Mouse (Mus musculus) ES-E14 (cell line): Measurements from ENCODE around the gene Gm11042. TPM values are rescaled to one million over a fixed set of nuclear protein-coding genes. Genes with fewer than 3 reads are reported as not detected.
A peak's percentile ranks its signal among the peaks of the same experiment; 100 is the strongest.

ENCODE experiments used
- DNase-seq: peaks from one replicate; pipeline ENCODE4 v3.0.0-alpha.2; 2013; ENCODE audit warnings: low read depth, low spot score
- H3K27ac ChIP-seq: 2 replicates; pipeline ENCODE4 v1.5.1; 2012; ENCODE audit warnings: low read depth, mild to moderate bottlenecking, low read length, moderate library complexity, mixed read lengths; ENCODE audit not compliant: poor library complexity, insufficient read depth, severe bottlenecking
- H3K36me3 ChIP-seq: 2 replicates; pipeline ENCODE4 v1.6.1; 2012; ENCODE audit warnings: mild to moderate bottlenecking, low read length, moderate library complexity, mixed read lengths; ENCODE audit not compliant: control insufficient read depth, poor library complexity, insufficient read depth, severe bottlenecking
- H3K4me1 ChIP-seq, 2 experiments: fragments of 150-350 bp in 1 of 2; sonication (generic) in 1 of 2; 2 replicates each; pipeline ENCODE4 v1.6.1; 2012; ENCODE audit warnings: low read length in 2 of 2, mild to moderate bottlenecking in 1 of 2, mixed read lengths in 1 of 2; ENCODE audit not compliant: control insufficient read depth in 2 of 2, insufficient read depth in 2 of 2, poor library complexity in 1 of 2
- H3K4me3 ChIP-seq, 2 experiments: fragments of 150-350 bp in 1 of 2; sonication (generic) in 1 of 2; 2 replicates each; pipeline ENCODE4 v1.5.1; 2012; ENCODE audit warnings: low read length in 2 of 2, low read depth in 1 of 2, mild to moderate bottlenecking in 1 of 2, mixed read lengths in 1 of 2; ENCODE audit not compliant: insufficient read depth in 1 of 2, poor library complexity in 1 of 2, severe bottlenecking in 1 of 2
- H3K9ac ChIP-seq: 2 replicates; pipeline ENCODE4 v1.6.1; 2012; ENCODE audit warnings: low read depth, mild to moderate bottlenecking, low read length, mixed read lengths; ENCODE audit not compliant: poor library complexity, insufficient read depth, severe bottlenecking
- H3K9me3 ChIP-seq: fragments of 150-350 bp; sonication (generic); 2 replicates; pipeline ENCODE4 v1.6.1; 2012; ENCODE audit warnings: low read depth, mild to moderate bottlenecking, low read length; ENCODE audit not compliant: control insufficient read depth, insufficient read depth
- CHD2 ChIP-seq: IDR thresholded peaks from 2 replicates; pipeline ENCODE4 v1.6.1; 2014; ENCODE audit warnings: mild to moderate bottlenecking, low read depth, low read length, inconsistent platforms
- HCFC1 ChIP-seq: IDR thresholded peaks from 2 replicates; pipeline ENCODE4 v1.6.1; 2012; ENCODE audit warnings: low read length, inconsistent platforms, borderline replicate concordance; ENCODE audit not compliant: insufficient read depth
- MAFK ChIP-seq: IDR thresholded peaks from 2 replicates; pipeline ENCODE4 v1.6.1; 2014; ENCODE audit warnings: mild to moderate bottlenecking, low read depth, low read length, inconsistent platforms; ENCODE audit not compliant: insufficient read depth
- ZC3H11A ChIP-seq: IDR thresholded peaks from 2 replicates; pipeline ENCODE4 v1.6.1; 2012; ENCODE audit warnings: low read depth, mild to moderate bottlenecking, inconsistent platforms, low read length, borderline replicate concordance
- ZNF384 ChIP-seq: IDR thresholded peaks from 2 replicates; pipeline ENCODE4 v1.6.1; 2012; ENCODE audit warnings: low read depth, low read length, inconsistent platforms
- in situ Hi-C, 2 experiments: fragments of 600-800 bp; cut with MboI; formaldehyde crosslinking; loops; one replicate each; pipeline ENCODE4 v1.15.1; 2025; ENCODE audit warnings: low sequenced_read_pairs in 2 of 2, inconsistent platforms in 1 of 2; ENCODE audit not compliant: unreplicated experiment in 2 of 2
- total RNA-seq: library from RNA; depleted of rRNA; stranded (reverse); fragments of 300-350 nt; gene quantifications from 2 replicates; pipeline ENCODE4 v1.2.3, GENCODE M21; 2012

The Gm11042 gene
- total RNA-seq, 1 experiment = not detected

DNA sequence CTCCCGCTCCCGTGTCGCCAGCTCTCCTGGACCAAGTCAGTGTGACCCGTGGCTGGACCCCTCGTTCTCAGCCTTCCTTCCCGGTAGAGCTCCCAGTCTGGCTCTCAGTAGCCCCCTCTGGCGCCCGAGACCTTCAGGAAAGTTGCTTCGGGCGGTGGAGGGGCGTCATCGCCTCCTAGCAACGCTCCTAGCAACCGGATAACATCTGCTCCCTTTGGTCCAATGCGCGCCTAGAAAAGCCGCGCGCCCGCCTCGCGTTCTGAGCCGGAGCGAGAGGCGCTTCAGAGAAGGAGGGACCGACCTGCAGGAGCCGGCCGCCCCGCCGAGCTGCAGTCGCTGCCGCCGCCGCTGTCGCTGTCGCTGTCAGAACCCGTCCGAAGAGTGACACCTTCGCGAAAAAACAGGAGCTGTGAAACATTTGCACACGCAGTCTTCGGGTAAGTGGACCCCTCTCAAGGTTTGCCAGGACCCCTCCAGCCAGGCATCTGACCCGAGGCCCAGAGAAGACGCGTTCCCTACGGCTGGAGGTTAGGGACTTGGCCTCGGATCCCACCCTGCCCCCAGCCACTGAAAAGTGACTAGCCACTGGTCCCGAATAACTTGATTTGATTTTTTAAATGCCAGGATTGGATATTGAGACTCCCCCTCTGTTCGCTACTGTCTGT is 32.0 kb downstream of the Gm11042 start:
- Histone ChIP-seq H3K27ac (no peak overlapping the region), H3K4me1 (no peaks in the 10 kb centered on the region), H3K36me3 (no peaks in the 10 kb centered on the region), H3K9me3 (no peaks in the 10 kb centered on the region), H3K9ac (peak overlapping the region; percentile 45), H3K4me3 (peak overlapping the region; percentile 48 to 54)
- in situ Hi-C loops = loop anchor here in 1 of 2 experiments (25.0 kb wide), 1 partner anchor 572 kb away; no protein-coding TSS in a partner anchor
- DNase-seq = peak; percentile 90
- no peak for TF ChIP-seq HCFC1
- TF ChIP-seq ZC3H11A = no peak
- no peak for TF ChIP-seq ZNF384
- TF ChIP-seq MAFK = no peak
- TF ChIP-seq CHD2 = no peak

DNA sequence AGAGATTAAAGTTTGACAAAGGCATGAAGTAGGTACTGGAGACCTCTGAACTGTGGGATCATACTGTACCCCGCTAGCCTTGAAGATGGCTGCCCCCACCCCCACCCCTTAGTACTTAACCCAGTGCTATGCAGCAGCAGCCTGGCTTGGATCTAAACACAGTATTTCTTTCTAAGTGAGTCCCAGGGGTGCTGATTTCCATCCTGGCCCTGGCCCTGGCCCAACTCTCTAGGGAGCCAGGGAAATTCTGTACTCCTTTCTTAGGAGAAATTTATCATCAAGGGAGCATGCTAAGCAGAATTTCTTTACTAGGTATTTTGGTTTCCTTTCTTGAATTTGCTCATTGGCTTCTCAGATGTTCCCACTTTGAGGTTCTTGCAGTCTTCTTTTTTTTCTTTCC is 33.3 kb downstream of the Gm11042 start:
- H3K9me3 ChIP-seq = no peaks in the 10 kb centered on the region
- no peak overlapping the region for H3K27ac ChIP-seq
- no peak overlapping the region for H3K9ac ChIP-seq
- H3K4me1 ChIP-seq = no peaks in the 10 kb centered on the region
- H3K4me3 ChIP-seq = no peak overlapping the region
- TF ChIP-seq HCFC1 (no peak), CHD2 (no peak), ZNF384 (no peak), ZC3H11A (no peak)
- DNase-seq = no peak
- in situ Hi-C loops = loop anchor here in 1 of 2 experiments (25.0 kb wide), 1 partner anchor 571 kb away; no protein-coding TSS in a partner anchor
- H3K36me3 ChIP-seq = no peaks in the 10 kb centered on the region

DNA sequence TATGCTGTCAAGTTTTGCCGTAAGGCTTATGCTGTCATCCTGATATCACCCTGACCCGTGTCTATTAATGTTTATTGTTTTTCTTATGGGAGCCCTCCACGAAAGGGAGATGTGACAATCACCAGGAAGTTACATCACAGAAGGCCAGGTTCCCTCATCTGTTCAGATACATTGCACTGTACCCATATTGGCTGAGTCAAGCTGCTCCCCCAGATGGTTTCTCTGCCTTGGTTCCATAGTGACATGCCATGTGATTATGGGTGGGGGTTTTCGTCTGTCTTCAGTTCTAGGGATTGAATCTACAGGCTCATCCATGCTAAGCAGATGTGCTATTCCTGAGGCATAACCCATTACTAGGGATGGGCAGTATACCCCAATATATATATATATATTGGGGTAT is 34.8 kb downstream of the Gm11042 start:
- in situ Hi-C loops = loop anchor here in 1 of 2 experiments (25.0 kb wide), 1 partner anchor 569 kb away; no protein-coding TSS in a partner anchor
- no peaks in the 10 kb centered on the region for H3K9me3 ChIP-seq
- TF ChIP-seq CHD2 (no peak), HCFC1 (no peak), ZNF384 (no peak), MAFK (no peak), ZC3H11A (no peak)

DNA sequence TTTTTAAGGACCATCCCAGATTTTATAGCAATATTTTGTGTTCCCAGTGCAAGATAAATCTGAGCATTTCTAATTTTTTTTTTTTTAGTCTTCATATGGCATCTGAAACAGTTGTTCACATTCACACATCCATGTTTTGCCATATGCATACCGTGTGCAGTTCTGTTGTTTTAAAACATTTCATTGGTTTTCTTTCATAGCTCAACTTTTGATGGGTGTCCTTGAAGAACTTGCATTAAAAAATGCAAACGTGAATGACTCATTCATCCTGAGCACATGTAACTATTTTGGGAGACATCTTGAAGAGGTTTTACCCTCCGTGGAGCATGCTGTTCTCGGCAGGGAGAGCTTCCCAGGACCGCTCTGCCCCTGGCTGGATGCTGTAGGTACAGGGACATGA is 38.9 kb downstream of the Gm11042 start:
- H3K9me3 ChIP-seq = no peaks in the 10 kb centered on the region
- no peak overlapping the region for H3K9ac ChIP-seq
- no peak overlapping the region for H3K27ac ChIP-seq
- in situ Hi-C loops = loop anchor here in 1 of 2 experiments (25.0 kb wide), 1 partner anchor 565 kb away; no protein-coding TSS in a partner anchor
- H3K36me3 ChIP-seq = no peaks in the 10 kb centered on the region
- H3K4me3 ChIP-seq = no peak overlapping the region
- TF ChIP-seq ZC3H11A (no peak), CHD2 (no peak)
- no peaks in the 10 kb centered on the region for H3K4me1 ChIP-seq
- DNase-seq = no peak

More for the DNA sequence above, 34.8 kb downstream of the Gm11042 start:
- Histone ChIP-seq H3K9ac (no peak overlapping the region), H3K36me3 (no peaks in the 10 kb centered on the region), H3K4me1 (no peaks in the 10 kb centered on the region), H3K27ac (no peak overlapping the region), H3K4me3 (no peak overlapping the region)
- DNase-seq = no peak

DNA sequence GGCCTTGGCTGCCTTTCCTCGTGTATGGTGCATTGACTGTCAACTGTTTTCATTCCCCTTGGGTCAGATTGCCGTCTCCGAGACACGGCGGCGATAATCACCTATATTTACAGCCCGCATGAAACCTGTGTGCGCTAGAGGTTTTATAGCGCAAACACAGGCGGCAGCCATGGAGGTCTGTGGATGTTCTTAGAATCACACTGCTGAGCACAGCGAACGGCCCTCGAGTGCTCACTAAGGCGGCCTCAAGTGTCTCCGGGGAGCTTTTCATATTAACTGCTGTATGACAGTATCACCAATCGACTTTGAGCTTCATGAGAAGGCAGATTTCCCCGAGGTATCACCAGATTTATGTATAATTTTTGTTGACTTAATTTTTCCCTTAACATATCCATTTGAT is 43.6 kb downstream of the Gm11042 start:
- in situ Hi-C loops = no loop called here
- no peak overlapping the region for H3K27ac ChIP-seq
- no peaks in the 10 kb centered on the region for H3K4me1 ChIP-seq
- H3K9ac ChIP-seq = no peak overlapping the region
- H3K36me3 ChIP-seq = no peaks in the 10 kb centered on the region
- TF ChIP-seq MAFK (no peak), ZC3H11A (no peak), CHD2 (no peak), ZNF384 (no peak), HCFC1 (no peak)
- no peaks in the 10 kb centered on the region for H3K9me3 ChIP-seq
- DNase-seq = no peak
- H3K4me3 ChIP-seq = peak overlapping the region in 1 of 2 experiments; percentile 19; a peak in 1 of 4 replicates
